Mouse (Mus musculus) ES-Bruce4 (cell line): ENCODE measurements at regions not wholly inside any gene's neighbourhood (a gene's known extent, or its start where the extent isn't known, plus 50 kb on each side); places are given as distances from the start of the nearest gene placed in this dataset.

ENCODE experiments used
- CTCF ChIP-seq: IDR thresholded peaks from one replicate; pipeline ENCODE4 v1.8.1; 2011; ENCODE audit warnings: low read depth, low read length
- EP300 ChIP-seq: IDR thresholded peaks from 2 replicates; pipeline ENCODE4 v1.6.1; 2011; ENCODE audit warnings: low read depth, low read length; ENCODE audit not compliant: insufficient read depth
- POLR2A ChIP-seq: IDR thresholded peaks from one replicate; pipeline ENCODE4 v1.8.1; 2011; ENCODE audit warnings: low read length; ENCODE audit not compliant: insufficient read depth

GRCm38 (mm10) chr15:19391250-19391982 is 572.7 kb downstream of the Cdh10 start:
- TF ChIP-seq POLR2A (no peak), CTCF (no peak), EP300 (no peak)
